Mouse (Mus musculus) heart, embryonic 15.5 days (tissue): ENCODE results near the gene Syt17. TPM values are rescaled to one million over a fixed set of nuclear protein-coding genes. Genes with fewer than 3 reads are reported as not detected.

Source experiments
- ATAC-seq: fragments of 200-750 bp; cut with Nextera tagmentation; replicated peaks from 2 replicates; pipeline ENCODE4 v1.8.0; 2017; ENCODE audit warnings: low read depth, moderate TSS enrichment; ENCODE audit not compliant: insufficient number of reproducible peaks, insufficient read depth, low FRiP score
- H3K27ac ChIP-seq: fragments of 300-500 bp; sonication (generic); 2 replicates; pipeline ENCODE4 v1.5.1; 2015; ENCODE audit warnings: mild to moderate bottlenecking, inconsistent platforms
- H3K27me3 ChIP-seq: fragments of 300-500 bp; sonication (generic); 2 replicates; pipeline ENCODE4 v1.6.1; 2015; ENCODE audit warnings: inconsistent platforms
- H3K36me3 ChIP-seq: fragments of 300-500 bp; sonication (generic); 2 replicates; pipeline ENCODE4 v1.6.1; 2015; ENCODE audit warnings: mild to moderate bottlenecking, inconsistent platforms
- H3K4me1 ChIP-seq: fragments of 300-500 bp; sonication (generic); replicated peaks from 2 replicates; pipeline ENCODE4 v1.6.1; 2015; ENCODE audit warnings: inconsistent platforms
- H3K4me2 ChIP-seq: fragments of 300-500 bp; sonication (generic); 2 replicates; pipeline ENCODE4 v1.6.1; 2015; ENCODE audit warnings: inconsistent platforms, mild to moderate bottlenecking, moderate library complexity
- H3K4me3 ChIP-seq: fragments of 300-500 bp; sonication (generic); 2 replicates; pipeline ENCODE4 v1.5.1; 2015; ENCODE audit warnings: mild to moderate bottlenecking, inconsistent platforms
- H3K9ac ChIP-seq: fragments of 300-500 bp; sonication (generic); 2 replicates; pipeline ENCODE4 v1.6.1; 2015; ENCODE audit warnings: mild to moderate bottlenecking, inconsistent platforms
- H3K9me3 ChIP-seq: fragments of 300-500 bp; sonication (generic); replicated peaks from 2 replicates; pipeline ENCODE4 v1.6.1; 2016; ENCODE audit warnings: inconsistent platforms
- WGBS: fragments of 180-500 bp; shearing (Covaris S2); methylation state at CpG from one replicate; pipeline ENCODE4 v1.1.7; 2015; ENCODE audit warnings: mixed read lengths; 5-methylcytosine and 5-hydroxymethylcytosine counted together
- polyA plus RNA-seq: library from polyadenylated mRNA; unstranded; fragments of >200 nt; fragmentation: Nextera tagmentation; extraction: Ambion mirVana; gene quantifications from 2 replicates; pipeline ENCODE4 v1.2.1, GENCODE M21; 2015

The Syt17 gene
- 1.6 and 2.8 TPM in 2 replicates for polyA plus RNA-seq

DNA sequence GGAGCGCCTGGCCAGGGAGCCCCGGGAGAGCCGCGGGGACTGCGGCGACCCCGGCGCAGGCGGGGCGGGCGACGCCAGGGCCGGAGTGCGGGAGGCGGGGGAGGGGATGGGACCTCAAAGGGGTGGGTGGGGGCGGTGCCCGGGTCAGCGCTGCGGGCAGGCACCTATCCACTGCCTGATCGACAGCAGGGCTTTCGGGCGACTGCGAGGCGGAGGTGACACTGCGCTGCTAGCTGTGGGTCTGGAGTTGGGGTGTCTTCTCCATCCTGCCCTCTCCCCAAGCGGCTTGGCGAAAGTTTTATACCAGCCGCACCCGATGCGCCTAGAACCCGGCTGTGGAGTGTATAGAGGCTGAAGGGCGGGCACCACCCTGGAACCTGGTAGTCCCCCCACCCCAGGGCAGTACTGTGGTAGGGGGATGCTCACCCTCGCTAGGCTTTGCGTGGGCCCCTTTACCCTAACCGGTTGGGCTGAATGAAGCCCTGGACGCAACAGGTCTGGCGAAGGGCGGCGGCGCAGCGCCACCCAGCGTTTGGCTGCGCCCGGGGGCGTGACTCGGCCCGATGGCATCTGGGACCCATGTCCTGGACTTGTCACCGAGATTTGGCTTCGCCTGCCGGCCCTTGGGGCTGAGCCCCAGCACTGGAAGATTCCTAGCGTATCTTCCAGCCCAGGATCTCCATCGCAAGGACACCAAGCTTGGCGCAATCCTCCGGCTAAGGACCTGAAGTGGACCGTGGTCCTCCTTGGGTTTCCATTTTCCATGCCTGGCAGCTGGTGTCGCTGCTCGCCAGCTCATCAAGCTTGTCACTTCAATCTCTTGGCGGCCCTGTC, at the start of gene Syt17:
Gene Syt17, minus strand, starts transcription at position 89 of the 834 bp plus-strand sequence.
- Histone ChIP-seq H3K27me3 (peaks cover 62% of the 10 kb centered on the region), H3K4me1 (peaks cover 23% of the 10 kb centered on the region), H3K36me3 (no peaks in the 10 kb centered on the region), H3K4me2 (peak within 1 kb of the TSS; percentile 99), H3K9me3 (no peaks in the 10 kb centered on the region), H3K4me3 (peak within 1 kb of the TSS; percentile 67), H3K9ac (peak within 1 kb of the TSS; percentile 63), H3K27ac (no peak within 1 kb of the TSS)
- under 1% methylated on average over 57 of the region's 58 CpGs for WGBS
- ATAC-seq = peak; percentile 48

DNA sequence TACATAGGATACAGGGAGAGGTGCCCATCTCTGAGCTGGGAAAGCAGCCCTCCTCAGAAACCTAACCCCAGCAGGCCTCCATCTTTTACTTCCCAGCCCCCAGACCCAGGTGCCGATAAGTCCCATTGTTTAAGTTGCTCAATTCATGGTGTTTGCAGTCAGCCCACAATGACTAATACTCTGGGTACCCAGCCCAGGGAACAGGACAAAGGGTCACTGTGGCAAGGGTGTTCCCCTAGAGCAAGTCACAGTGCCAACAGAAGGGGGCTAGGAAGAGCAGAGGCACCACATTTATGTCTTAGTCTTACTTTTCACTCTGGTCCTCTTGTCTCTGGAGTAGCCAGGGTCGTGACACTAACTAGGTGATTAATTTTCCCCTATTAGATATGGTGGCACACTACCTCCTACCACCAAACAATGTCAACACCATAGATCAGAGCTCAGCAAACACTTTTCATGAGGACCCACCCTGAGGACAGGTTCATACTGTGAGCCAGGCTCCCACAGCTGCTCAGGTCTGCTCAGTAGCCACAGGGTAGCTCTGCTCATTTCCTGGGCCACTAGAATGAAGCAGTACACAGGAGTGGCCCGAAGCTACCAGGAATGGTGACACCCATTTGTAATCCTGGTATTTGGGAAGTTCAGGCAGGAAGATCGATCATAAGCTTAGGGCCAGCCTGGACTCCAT, 47.0 kb upstream of the Syt17 start:
- no peak overlapping the region for H3K4me3 ChIP-seq
- WGBS = 79% methylated on average over 4 of the region's 4 CpGs
- ATAC-seq = no peak

GRCm38 (mm10) chr7:118493892-118494291, 45.9 kb upstream of the Syt17 start:
- 0 out of 2 replicates have a peak, but pooled peaks cover 2% of the 10 kb centered on the region for H3K36me3 ChIP-seq
- H3K27me3 ChIP-seq = peaks cover 17% of the 10 kb centered on the region
- no peak overlapping the region for H3K4me3 ChIP-seq
- no peak overlapping the region for H3K9ac ChIP-seq
- ATAC-seq = no peak
- H3K9me3 ChIP-seq = no peaks in the 10 kb centered on the region
- WGBS = 65% methylated on average over 9 of the region's 9 CpGs
- no peak overlapping the region for H3K27ac ChIP-seq
- H3K4me2 ChIP-seq = no peak overlapping the region
- peaks cover 27% of the 10 kb centered on the region for H3K4me1 ChIP-seq

More for the DNA sequence above, 47.0 kb upstream of the Syt17 start:
- Histone ChIP-seq H3K36me3 (no peaks in the 10 kb centered on the region), H3K9ac (no peak overlapping the region), H3K27me3 (peaks cover 10% of the 10 kb centered on the region), H3K27ac (no peak overlapping the region), H3K4me1 (peaks cover 19% of the 10 kb centered on the region), H3K4me2 (no peak overlapping the region), H3K9me3 (no peaks in the 10 kb centered on the region)

DNA sequence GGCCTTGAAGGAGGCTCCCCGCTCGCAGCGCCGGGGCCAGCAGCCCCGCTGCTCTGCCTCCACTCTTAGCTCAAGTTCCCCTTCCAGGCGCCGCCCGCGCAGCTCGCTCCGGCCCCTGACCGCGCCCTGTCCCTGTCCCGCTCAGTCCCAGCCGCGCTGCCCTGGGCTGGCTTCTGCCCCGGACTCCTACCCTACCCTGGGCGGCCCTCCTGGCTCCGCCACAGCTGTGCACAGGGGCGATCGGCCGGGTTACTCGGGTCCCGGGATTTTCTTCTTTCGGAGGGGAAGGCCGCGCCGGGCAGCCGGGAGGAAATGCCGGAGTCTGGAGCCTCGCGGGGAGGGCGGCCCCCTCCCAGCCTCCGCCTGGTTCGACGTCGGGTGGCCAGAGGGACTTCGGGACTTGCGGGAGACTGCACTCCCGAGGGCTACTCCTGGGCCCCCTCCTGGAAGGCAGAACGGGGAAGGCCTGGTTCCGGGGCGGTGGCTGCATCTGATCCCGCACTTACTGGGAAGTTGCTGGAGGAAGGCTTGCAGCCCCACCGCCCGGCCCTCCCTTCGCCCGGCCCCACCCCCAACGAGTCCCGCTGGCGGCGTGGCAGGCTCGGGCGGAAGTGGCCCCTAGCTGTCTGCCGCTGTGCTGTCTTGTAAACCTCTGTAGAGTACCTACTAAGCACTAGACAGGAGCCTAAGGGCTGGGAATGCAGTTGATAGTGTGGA, 43.6 kb upstream of the Syt17 start, which contains the start of gene Itpripl2:
Gene Itpripl2, minus strand, starts transcription at position 545 of the 717 bp plus-strand sequence.
- H3K4me2 ChIP-seq = peak within 1 kb of the TSS; percentile 84
- H3K27me3 ChIP-seq = peaks cover 17% of the 10 kb centered on the region
- peak within 1 kb of the TSS; percentile 68 for H3K4me3 ChIP-seq
- WGBS = under 1% methylated on average over 55 of the region's 55 CpGs
- peak within 1 kb of the TSS; percentile 85 for H3K27ac ChIP-seq
- 0 out of 2 replicates have a peak, but pooled peaks cover 5% of the 10 kb centered on the region for H3K36me3 ChIP-seq
- peak within 1 kb of the TSS; percentile 80 for H3K9ac ChIP-seq
- no peaks in the 10 kb centered on the region for H3K9me3 ChIP-seq
- H3K4me1 ChIP-seq = peaks cover 43% of the 10 kb centered on the region
- peak; percentile 81 for ATAC-seq

DNA sequence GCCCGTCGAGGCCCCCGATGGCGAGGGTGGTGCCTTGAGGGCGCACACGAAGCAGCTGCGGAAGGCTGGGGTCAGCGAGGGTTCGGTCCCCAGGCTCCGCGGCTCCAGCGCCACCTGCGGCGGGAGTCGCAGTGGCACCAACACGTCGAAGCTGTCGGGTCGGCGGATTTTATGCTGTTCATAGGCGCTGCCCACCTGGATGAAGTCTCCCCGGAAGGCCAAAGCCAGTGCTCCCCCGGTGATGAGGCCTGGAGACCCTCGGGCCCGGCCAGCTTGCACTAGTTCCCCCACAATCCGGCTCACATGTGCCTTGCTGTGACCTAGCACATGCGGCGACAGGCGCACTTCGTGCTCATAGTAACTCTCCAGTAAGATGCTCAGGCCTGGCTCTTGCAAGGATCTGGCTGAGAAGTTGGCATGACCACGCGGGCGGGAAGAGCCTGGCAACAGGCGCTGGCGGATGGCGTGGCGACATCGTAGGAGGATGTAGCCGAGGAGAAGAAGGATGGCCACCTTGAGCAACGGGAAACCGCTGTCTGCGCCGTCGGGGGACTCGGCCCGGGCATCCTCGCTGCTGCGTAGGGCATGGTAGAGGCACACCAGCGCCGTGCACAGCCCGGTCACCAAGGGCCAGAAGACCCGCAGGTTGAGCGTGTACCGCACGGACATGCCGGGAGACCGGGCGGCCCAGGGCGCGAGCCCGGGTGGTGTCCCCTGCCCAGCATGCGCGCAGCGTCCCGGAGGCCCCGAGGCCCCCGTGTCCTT, 42.8 kb upstream of the Syt17 start:
- H3K4me2 ChIP-seq = peak overlapping the region; percentile 84
- no peaks in the 10 kb centered on the region for H3K9me3 ChIP-seq
- H3K9ac ChIP-seq = peak overlapping the region; percentile 80
- peaks cover 17% of the 10 kb centered on the region for H3K27me3 ChIP-seq
- H3K36me3 ChIP-seq = 0 out of 2 replicates have a peak, but pooled peaks cover 5% of the 10 kb centered on the region
- peak overlapping the region; percentile 68 for H3K4me3 ChIP-seq
- peaks cover 43% of the 10 kb centered on the region for H3K4me1 ChIP-seq
- WGBS = 6% methylated on average over 67 of the region's 67 CpGs
- H3K27ac ChIP-seq = peak overlapping the region; percentile 85
- peak; percentile 7; the same call in 1 of the 2 replicates for ATAC-seq

DNA sequence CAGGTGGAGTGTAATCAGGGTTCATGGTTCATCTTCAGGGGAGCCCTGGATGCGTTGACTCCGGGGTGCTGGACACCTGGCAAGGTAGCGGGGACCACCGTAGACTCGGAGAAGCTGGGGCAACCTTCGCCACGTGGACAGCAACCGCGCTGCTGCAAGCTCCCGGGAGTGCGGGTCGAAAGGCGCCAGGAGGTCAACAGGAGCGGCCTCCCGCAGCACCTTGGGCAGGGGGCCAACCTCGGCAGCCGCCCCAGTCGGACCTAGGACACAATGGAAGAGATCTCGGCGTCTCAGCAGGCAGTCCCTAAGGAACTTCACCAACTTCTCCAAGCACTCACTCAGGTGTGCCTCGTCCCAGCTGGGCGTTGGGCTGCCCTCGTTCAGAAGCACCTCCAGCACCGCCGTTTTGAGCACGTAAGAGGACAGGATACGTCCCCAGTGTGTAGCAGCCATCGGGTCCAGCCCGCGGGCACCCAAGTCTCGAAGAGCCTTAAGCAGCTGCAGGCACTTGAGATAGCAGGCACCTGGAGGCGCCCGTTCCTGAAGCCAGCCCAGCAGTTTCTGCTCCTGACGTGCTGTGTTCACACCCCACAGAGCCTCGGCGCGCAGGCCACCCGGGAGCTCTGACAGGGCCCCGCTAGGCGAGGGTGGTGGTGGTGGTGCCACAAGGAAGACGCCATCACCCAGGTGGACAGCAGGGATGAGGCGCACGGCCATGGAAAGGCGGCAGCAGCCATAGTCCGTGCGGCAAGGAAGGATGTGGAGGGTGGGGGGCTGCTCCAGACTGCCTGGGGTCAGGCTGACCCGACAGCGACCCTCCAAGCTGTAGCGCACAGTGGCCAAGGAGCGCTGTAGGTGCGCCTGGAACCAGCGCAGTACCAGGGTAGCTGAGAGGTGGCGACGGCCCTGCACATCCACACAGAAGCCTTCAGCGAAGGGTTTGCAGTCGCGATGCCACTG, 42.0 kb upstream of the Syt17 start:
- Histone ChIP-seq H3K27ac (no peak overlapping the region), H3K9me3 (no peaks in the 10 kb centered on the region), H3K4me1 (peaks cover 43% of the 10 kb centered on the region), H3K27me3 (peaks cover 17% of the 10 kb centered on the region), H3K36me3 (0 out of 2 replicates have a peak, but pooled peaks cover 5% of the 10 kb centered on the region), H3K4me3 (peak overlapping the region; percentile 68), H3K4me2 (peak overlapping the region; percentile 84), H3K9ac (peak overlapping the region; percentile 80)
- no peak for ATAC-seq
- 33% methylated on average over 57 of the region's 57 CpGs for WGBS

GRCm38 (mm10) chr7:118488060-118488664, 40.1 kb upstream of the Syt17 start:
- H3K9me3 ChIP-seq = no peaks in the 10 kb centered on the region
- H3K36me3 ChIP-seq = 0 out of 2 replicates have a peak, but pooled peaks cover 5% of the 10 kb centered on the region
- WGBS = 25% methylated on average over 8 of the region's 8 CpGs
- no peak for ATAC-seq
- H3K4me2 ChIP-seq = peak overlapping the region; percentile 84
- 0 out of 2 replicates have a peak overlapping the region, but pooled peaks have one; percentile 43 for H3K27ac ChIP-seq
- H3K27me3 ChIP-seq = peaks cover 17% of the 10 kb centered on the region
- H3K9ac ChIP-seq = no peak overlapping the region
- H3K4me3 ChIP-seq = peak overlapping the region; percentile 68
- H3K4me1 ChIP-seq = peaks cover 43% of the 10 kb centered on the region

GRCm38 (mm10) chr7:118486917-118487316, 38.9 kb upstream of the Syt17 start:
- 47% methylated on average over 5 of the region's 5 CpGs for WGBS
- Histone ChIP-seq H3K27ac (no peak overlapping the region), H3K4me1 (peaks cover 39% of the 10 kb centered on the region), H3K9me3 (no peaks in the 10 kb centered on the region), H3K4me2 (no peak overlapping the region), H3K9ac (no peak overlapping the region), H3K36me3 (0 out of 2 replicates have a peak, but pooled peaks cover 5% of the 10 kb centered on the region), H3K4me3 (no peak overlapping the region), H3K27me3 (peaks cover 17% of the 10 kb centered on the region)
- no peak for ATAC-seq

GRCm38 (mm10) chr7:118483996-118484395, 36.0 kb upstream of the Syt17 start:
- ATAC-seq = no peak

More at GRCm38 (mm10) chr7:118483996-118484395, 36.0 kb upstream of the Syt17 start:
- Histone ChIP-seq H3K9ac (no peak overlapping the region), H3K36me3 (0 out of 2 replicates have a peak, but pooled peaks cover 4% of the 10 kb centered on the region), H3K4me2 (no peak overlapping the region), H3K27ac (no peak overlapping the region), H3K4me3 (no peak overlapping the region), H3K4me1 (peaks cover 24% of the 10 kb centered on the region), H3K27me3 (no peaks in the 10 kb centered on the region), H3K9me3 (no peaks in the 10 kb centered on the region)
- WGBS = 77% methylated on average over 1 of the region's 1 CpGs
